Mouse (Mus musculus) gastrocnemius, postnatal 25 days (tissue): ENCODE measurements around the gene Zfp462. TPM values are rescaled to one million over a fixed set of nuclear protein-coding genes. Genes with fewer than 3 reads are reported as not detected.
"Not testable (repeated sequence)": the region's sequence is repeated elsewhere in the genome, so short reads cannot be mapped to it uniquely, and the experiment has no call there.

Experiments used
- DNase-seq: peaks from one replicate; pipeline ENCODE4 v3.0.0; 2022
- total RNA-seq, 2 experiments: library from RNA; stranded (reverse); gene quantifications; 1 replicate in 1 of 2; 2 replicates in 1 of 2; pipeline ENCODE4 v1.2.3; 2021

The Zfp462 gene
- total RNA-seq, 2 experiments from 2014 or later, result 10.7 to 17.6 TPM

DNA sequence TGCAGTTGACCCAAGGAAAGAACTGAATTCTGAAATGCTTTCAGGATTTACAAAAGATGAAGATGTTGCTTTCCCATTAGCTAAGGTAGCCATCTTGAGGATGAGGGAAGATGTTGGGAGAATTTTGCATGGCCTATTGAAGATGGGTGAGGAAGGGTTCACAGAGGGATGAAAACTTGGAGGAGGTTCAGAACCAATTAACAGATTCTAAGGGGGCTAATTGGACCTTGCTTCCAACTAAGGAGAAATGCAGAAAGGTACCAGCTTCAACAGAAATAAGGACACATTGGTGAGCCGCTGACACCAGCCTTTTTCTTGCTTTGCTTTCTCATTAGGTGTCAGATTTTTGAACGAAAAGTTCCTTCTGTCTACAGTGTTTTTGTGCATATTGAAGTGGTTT lies 6.0 kb downstream of the Zfp462 start:
- DNase-seq, result no peak

DNA sequence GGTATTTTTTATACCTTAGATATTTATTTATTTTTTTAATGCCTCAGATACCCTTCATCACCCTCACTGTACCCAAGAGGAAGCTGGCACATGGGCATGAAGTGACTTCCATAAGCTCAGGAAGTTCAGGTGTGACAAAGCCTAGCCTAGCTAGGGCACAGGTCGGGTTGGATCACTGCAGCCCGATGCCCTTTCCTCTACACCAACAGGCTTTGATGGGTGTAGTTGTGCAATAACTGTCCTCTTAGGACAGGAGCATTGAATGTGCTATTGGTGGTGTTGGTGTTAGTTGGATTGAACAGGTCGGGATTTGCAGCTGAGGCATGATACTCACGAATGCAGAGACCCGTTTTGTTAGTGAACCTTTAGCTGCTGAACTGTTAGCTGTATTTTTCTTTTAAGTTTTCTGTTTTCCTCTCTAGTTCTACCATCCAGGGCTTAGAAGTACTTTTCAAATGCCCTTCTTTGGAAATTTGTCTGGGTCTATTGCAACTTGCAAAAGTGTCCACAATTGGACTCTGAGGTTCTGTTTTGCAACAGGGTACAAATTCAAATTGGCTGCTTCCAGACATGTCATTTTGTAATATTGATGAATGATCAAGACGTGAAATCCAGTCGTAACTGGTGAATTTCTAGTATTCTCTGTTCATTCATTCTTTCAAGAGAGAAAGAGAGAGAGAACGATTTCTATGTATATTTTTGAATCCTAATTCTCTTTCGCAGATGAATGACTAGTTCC lies 9.0 kb downstream of the Zfp462 start:
- no peak for DNase-seq

DNA sequence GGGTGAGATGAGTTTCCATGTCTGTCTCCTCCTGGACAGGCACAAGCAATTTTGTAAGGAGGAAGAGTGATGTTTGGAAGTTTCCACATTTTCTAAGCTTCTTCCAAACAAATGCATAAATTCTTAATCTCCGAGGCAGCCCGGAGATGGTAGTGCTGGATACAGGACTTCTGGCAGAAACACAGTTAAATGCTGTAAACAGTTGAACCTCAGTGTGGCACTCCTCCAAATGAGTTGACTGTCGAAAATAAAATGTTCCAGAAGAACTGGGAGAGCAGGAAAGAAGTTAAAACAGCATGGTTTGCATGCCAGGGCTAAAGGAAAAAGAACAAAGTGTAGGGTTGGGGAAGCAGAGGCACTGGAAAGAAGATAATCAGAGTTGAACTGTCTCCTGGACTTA lies 9.6 kb downstream of the Zfp462 start:
- peak; percentile 20 for DNase-seq

DNA sequence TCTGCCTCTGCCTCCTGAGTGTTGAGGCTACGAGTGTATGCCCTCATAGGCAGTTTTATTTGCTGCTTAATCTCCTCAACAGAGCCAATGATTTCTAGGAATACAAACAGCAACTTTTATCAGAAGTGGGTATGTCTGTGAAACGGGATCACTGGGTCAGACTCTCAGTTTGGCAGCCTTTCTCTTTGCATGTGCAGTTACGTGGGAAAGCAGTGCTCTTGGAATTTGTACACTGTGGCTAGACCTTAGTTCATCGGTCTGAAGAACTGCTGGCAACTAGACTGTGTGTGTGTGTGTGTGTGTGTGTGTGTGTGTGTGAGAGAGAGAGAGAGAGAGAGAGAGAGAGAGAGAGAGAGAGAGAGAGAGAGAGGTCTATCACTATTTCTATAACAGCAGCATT lies 15.9 kb downstream of the Zfp462 start:
- no peak for DNase-seq

DNA sequence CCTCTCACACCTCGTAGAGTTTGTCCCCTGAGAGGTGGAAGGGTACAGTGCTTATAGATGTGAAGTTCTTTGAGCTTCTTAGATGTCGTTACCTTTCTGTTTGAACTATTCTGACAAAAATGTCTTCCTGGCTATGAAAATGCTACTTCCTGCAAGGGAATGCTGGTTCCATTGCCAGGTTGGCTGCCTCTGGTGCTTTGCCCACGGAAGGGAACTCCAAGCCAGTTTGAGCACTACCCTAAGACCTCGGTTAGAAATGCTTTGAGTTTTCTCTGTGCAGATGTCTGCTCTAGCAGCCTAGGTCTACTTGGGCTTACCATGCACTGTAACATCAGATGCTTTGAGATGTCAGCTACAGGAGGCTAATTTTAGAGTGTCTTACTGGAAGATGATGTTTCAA lies 17.3 kb downstream of the Zfp462 start:
- DNase-seq, result no peak

DNA sequence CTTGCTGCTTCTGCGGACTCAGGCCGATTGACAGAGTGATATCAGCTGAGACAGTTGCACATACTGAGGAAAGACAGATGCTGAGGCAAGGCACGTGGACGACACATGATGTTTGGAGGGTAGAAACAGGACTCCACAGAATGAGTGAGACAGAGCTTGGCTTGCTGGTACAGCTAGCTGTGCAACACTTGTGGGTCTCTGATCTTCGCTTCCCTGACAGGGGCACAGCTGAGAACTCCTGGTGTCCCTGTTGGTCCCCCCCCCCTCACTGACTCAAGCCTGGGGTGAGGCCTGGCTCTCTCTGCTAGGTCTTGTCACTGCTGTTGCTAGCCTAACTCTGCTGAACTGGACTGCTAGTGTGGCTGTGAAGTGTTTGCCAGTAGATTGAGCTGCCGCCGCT lies 18.7 kb downstream of the Zfp462 start:
- DNase-seq, result no peak

DNA sequence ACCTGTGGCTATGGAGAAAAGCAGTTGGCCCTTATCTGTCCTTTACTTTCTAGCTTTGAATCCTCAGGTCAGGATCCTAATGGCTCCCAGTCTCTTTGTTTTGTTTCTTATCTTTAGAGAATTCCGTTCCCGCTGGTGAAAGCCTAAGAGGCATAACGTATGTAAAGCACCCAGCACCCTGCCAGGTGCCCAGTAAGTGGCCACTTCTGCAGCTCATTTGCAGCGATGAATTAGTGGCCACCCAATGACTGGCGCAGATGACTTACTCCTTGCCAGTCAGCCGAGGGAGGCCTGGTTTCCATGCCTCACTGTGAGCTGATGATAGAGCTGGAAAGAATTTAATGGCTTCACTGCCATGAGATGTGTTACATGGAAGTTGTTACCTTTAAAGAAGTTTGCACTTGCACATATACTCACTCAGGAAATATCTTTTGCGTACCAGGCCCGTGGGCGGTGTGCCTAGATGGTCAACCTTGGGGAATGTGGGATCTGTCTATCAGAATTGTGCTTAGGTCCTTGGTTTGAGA lies 20.4 kb downstream of the Zfp462 start:
- no peak for DNase-seq

DNA sequence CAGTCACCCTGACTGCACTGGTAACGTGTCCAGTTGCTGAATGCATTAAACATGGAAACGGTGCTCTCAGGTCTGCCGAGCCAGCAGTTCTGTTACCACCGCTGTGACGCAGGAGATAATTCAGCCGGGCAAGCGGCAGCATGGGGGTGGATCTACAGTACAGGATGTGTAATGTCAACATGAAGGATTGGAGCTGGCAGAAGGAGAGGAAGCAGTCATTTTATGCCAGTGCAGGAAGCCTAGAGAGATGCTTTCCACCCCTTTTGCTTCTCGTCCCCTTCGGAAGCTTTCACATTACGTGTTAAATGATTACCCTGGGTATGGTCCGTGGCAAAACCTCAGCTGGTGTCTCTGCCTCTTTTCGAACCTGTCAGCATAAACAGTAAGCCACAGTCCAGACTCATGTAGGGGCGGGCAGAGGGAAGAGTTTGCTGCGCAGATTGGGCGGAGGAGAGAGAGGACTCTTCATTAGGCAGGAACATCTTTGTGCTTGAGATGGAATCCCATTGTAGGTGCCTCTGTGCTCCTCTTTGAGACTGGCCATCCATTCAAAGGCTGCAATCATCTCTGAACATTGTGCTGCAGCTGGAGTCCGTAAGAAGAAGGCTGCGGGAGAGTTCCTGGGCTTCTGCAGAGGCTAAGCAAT lies 21.4 kb downstream of the Zfp462 start:
- DNase-seq, result no peak

DNA sequence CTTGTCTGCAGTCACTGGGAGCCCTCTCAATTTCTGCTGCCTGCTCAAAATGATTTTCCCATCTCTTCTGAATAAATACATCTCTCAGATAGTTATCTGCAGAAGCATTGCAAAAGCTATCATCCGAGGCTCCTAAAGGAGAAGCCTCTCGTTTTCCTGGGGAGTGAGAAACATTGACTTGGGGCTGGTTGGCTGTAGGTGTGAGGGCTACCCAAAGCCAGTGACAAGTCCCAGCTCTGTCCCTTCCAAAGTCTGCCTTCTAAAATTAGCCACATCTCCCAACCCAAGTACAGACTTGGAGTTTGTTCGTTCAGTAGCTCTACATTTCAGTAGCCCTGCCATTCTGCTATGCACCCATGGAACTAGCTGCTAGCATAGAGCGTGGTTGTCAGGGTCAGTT lies 22.3 kb downstream of the Zfp462 start:
- DNase-seq, result no peak

DNA sequence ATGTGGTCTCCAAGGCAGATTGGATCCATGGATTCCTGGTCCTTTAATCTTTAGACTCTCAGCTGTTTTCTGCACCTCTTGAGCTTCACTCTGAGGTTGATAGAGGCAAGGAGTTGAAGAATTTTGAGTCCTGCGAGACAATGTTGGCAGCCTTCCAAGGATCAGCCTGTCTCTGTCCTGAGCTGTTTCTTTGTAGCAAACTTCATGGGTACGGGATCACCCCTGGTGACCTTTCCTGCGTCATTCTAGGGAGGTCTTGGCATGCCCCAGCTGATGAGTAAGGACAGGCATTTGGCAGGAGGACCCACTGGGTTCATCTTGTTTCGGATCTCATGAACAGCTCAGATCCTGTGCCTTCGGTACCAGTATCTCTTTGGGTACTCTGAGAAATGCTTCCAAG lies 22.9 kb downstream of the Zfp462 start:
- no peak for DNase-seq

DNA sequence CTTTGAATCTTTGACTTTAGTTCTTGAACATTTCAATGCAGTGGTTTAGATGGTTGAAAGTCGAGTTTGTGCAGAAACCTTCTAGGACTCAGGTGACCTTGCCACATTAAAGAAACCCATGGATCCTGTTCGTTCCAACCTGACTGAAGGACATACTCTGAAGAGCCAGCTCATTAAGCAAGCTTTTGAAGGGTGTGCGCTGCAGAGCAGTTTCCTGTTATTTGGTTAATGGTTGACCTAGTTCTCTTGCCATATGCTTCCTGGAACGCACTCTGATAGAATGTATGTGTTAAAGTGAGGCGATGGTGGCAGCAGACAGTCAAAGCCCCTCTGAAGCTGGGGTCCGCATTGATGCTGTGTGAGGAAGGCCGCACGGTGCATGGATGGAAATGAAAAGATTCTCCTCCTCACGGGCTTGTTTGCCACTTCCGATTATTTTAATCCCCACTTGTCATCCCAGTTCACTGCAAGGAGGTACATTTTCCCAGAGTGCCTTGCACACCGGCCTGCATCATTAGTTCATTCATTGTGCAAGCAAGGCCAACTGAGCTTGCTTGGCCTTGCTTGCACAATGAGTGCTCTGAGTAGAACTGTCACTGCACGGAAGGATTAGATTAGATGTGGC lies 24.9 kb downstream of the Zfp462 start:
- no peak for DNase-seq

DNA sequence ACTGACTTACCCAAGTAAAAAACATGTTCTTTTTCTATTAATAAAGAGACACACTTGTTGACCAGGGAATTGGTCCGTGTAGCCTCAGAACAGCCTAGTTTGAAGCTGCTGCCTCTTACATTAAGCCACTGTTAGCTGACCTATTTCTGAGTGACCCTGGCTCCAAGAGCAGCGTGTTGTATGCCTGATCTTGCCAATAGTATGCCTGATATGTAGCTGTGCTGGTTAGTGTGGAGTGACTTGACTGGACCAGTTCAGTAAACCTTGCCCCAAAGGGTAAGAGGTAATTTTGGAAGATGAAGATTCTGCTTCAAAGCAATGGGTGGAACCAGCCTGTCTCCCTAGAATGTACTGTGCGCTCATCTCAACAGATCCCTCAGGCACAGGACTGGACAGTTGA lies 26.5 kb downstream of the Zfp462 start:
- DNase-seq, result no peak

DNA sequence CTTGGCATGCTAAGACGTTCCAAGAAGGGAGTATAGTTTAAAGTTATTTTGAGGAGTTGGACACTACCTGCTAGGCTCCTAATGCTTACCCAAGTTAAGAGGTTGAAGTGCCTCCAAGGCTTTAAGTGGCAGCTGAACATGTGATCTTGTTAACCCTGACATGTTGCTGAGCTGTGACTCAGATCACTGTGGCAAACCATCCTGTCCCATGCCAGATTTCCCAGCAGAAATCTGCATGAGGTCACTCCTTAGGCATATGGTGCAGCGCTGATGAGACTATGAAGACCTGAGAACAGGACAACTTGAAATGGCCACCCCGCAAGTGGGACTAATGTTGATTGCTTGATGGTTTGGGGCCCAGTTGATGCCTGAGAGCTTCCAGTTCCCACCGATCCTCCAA lies 27.2 kb downstream of the Zfp462 start:
- no peak for DNase-seq

DNA sequence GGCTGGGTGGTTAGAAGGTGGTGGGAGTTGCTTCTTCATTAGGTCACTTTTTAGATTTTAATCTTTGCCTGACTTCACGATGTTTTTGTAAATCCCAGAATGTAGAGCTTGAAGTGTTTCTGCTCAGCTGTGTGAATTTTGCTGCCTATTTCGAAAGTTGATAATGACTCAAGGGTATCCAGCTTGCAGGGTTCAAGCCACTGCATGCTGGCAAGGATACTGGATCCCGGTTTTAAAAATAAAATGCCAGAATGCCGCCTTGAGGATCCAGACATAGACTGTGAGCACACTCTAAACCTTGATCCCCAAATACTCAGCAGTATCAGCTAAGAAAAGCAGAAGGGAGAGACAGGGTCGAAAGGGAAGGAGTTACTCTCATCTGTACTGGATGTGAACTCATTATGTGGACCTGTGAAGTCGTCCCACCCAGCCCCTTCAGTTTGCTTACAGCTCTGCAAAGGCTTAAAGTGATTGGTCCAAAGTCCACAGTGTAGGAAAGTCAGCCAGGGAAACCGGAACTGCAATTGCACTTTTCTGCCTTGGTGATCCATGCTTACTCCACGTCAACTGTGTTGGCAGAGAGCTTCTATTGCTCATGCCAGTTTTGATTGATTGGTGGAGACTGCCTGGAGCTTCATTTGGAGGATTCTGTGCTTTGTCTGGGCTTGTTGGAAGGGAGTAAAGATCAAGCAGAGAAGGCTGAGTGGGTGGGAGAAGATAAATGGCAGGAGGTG lies 28.1 kb downstream of the Zfp462 start:
- DNase-seq, result no peak

DNA sequence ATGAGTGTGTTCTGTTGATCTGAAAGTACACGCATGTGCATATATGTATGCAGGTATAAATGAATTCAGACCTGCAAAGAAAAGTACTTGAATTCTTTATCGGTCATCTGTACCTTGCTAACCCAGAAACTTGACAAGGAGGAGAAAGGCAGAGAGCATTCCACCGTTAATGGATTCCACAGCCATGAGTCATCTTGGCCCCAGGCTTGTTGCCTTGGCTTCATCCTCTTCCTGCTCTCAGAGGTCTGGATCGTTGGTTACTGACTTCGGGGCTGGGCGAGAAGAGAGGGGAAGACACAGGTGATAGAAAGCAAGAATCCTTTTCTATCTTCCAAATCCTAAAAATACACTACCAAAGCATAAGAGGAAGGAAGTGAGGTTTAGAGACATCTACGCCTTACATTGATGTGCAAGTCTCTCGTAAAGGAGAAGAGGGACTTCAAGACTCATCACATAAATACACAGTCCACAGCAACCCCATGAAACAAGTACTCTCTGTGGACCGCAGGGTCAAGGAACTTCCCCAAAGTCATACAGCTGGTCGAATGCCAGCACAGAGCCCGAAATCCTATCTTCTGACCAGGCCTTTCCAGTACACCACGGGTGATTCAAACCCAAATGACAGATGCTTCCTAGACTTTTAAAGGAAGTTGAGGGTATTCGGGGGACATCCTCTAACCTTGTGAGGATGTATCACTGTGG lies 35.1 kb downstream of the Zfp462 start:
- peak; percentile 74 for DNase-seq

DNA sequence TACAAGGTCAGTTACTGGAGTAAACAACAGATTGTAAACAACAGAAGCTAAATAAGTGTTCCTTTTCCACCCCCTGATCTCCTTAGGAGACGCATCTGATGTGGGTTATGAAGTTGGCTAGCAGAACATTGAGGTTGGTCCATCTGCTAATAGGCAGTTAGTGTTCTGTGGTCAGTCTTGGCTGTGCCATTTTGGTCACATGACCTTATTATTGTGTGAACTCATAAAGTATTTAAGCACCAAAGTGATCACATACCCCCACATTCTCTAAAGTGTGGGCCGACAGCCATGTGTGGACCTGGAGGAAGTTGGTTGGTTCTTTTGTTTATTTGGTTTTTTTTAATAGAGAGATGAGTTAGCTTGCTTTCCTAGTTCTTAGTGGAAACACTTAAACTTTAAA lies 39.7 kb downstream of the Zfp462 start:
- DNase-seq, result no peak

DNA sequence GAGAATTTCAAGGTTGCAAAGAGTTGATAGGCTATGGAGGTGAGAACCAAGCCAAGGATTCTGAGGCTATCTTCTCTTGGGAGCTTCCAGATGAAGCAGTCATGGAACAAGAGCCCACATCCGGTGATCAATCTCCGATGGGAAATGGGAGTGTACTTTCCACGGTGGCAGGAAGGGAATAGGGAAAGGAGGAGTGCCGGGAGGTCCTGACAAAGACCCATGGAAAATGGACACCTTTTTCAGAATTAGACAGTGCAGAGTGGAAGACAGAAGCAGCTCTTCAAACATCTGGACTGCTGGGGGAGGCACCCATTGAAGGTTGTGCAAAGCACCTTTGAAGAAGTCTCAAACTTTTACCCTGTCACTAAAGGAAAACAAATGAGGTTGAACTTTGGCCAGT lies 41.8 kb downstream of the Zfp462 start:
- DNase-seq, result no peak

DNA sequence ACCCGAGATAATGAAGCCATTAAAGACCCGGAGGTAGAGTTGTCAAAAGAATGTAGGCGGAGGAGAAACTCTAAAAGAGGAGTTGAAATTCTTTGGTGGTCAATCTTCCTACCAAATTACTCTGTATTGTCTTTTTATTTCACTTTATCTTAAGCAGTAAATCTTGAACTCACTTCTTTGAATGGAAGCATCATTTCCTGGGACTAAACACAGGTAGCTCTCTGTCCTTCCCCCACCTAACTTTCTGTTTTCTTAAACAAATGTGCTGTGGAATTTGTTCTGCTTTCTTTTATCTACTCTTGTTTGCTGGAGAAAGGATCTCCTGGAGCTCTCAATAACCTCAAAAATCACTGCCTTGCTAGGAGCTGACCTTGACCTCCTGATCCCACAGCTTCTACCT lies 42.4 kb downstream of the Zfp462 start:
- DNase-seq, result no peak

DNA sequence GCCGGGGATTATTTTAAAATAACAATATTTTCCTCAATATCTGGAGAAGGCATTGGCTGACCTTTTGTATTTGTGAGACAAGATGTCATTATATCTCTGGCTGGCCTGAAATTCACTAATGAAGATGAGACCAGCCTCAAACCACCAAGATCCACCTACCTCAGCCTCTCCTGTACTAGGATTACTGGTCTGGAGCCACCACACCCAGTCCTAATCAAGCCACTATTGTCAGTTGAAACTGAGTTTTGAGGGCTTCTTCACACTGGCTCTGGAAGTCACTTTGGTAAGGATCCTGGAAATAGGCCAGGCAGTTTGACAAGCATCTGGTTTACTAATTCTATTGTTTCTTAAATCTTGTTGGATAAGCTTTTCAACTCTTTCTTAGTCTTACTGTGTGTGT lies 43.1 kb downstream of the Zfp462 start:
- DNase-seq, result no peak

DNA sequence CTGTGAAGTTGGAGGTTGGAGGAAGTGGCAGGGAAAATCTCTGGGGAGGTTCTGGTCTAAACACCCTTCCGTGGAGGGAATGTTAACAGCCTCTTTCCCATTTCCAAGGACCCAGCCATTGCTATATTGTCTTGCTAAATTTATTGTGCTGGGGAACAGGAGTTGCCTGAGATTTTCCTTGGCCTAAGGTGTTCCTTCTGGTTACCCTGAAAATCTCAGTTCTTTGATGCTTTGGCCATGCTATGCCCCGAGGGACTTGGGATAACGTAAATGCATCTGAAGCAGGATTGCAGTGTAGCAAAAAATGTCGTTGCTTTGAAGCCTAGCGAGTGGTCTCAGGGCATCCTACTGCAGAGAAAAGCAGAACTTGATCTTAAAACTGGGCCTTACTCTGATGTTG lies 47.1 kb downstream of the Zfp462 start:
- DNase-seq, result no peak

DNA sequence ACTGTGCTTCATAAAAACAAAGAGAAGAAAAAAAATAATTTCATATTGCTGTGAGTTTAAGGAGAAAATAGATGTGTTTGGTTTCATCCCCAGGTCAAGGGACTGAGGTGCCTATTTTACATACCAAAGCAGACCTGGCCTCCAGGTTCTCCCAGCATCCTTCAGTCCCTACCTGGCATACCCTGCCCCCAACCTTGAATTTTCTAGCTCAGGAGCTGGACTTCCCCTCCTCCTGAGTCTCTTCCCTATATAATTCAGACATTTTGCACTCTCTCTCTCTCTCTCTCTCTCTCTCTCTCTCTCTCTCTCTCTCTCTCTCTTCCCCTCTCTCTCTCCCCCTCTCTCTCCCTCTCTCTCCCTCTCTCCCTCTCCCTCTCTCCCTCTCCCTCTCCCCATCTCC lies 48.2 kb downstream of the Zfp462 start:
- not testable (repeated sequence) for DNase-seq

DNA sequence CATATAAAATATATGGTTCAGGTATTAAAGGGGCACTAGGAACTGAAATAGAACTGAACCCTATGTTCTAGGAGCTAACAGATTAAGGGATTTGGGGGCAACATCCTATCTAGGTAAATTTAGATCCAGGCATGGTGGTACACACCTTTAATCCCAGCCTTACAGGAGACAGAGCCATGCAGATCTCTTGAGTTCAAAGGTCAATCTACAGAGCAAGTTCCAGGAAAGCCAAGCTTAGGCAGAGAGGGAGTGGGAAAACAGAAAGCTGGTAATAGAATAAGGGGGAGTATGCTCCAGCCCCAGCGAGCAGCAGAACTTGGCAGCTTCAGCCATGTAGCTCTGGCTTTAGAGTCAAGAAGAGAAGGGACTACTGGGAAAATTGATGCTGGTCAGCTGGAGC lies 50.4 kb downstream of the Zfp462 start:
- no peak for DNase-seq
